Mouse (Mus musculus): ENCODE results near the gene Ptpre. TPM values are rescaled to one million over a fixed set of nuclear protein-coding genes. Genes with fewer than 3 reads are reported as not detected.

Ptpre gene
- polyA plus RNA-seq, 1 experiment from 2014 or later: 2.7 TPM

DNA sequence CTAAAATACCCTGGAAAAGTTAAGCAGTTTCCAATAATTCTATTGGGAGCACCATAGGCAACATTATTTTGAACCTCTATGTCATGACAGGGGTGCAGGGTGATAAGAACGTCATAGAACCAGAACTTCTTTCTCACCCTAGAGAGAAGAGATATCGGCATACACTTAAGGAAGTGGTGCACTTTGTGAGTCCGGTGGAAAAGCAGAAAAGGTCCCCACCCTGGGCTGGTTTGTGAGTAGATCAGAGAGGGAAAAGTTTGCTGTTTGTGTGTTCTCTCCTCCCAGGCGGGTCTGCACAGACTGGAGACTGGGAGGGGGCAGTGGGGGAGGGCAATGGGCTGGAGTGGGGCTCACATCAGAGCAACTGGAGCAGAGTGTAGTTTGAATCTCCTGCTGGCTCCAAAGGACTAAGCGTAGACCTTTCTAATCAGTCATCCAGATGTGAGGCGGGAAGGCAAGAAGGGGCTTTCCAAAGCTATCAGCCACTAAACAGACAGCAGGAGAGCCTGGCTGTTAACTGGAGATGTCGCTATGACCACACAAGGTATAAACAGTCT, 184.2 kb downstream of the Ptpre start:
- H3K9ac ChIP-seq (replicated peaks; ENCODE audit: low read depth, low read length): no peak overlapping the region
- H3K4me3 ChIP-seq (ENCODE audit: low read depth, low read length): no peak overlapping the region
- H3K4me2 ChIP-seq (replicated peaks; ENCODE audit: low read depth, low read length): no peak overlapping the region
- H3K27me3 ChIP-seq (ENCODE audit: control insufficient read depth, insufficient read depth, low read length): no peaks in the 10 kb centered on the region
- H3K4me1 ChIP-seq (ENCODE audit: control insufficient read depth, insufficient read depth, low read length): 0 out of 2 replicates have a peak, but pooled peaks cover 7% of the 10 kb centered on the region
- H3K9me3 ChIP-seq (ENCODE audit: control insufficient read depth, low read depth, low read length): no peaks in the 10 kb centered on the region
- no peaks in the 10 kb centered on the region for H3K36me3 ChIP-seq (ENCODE audit: control insufficient read depth, insufficient read depth, low read length)
- peak; percentile 83 for ATAC-seq (ENCODE audit: insufficient number of reproducible peaks, insufficient read depth, low FRiP score, low read depth)
- no peak overlapping the region for H3K27ac ChIP-seq (ENCODE audit: low read length)
- WGBS: 47% methylated on average over 7 of the region's 7 CpGs

DNA sequence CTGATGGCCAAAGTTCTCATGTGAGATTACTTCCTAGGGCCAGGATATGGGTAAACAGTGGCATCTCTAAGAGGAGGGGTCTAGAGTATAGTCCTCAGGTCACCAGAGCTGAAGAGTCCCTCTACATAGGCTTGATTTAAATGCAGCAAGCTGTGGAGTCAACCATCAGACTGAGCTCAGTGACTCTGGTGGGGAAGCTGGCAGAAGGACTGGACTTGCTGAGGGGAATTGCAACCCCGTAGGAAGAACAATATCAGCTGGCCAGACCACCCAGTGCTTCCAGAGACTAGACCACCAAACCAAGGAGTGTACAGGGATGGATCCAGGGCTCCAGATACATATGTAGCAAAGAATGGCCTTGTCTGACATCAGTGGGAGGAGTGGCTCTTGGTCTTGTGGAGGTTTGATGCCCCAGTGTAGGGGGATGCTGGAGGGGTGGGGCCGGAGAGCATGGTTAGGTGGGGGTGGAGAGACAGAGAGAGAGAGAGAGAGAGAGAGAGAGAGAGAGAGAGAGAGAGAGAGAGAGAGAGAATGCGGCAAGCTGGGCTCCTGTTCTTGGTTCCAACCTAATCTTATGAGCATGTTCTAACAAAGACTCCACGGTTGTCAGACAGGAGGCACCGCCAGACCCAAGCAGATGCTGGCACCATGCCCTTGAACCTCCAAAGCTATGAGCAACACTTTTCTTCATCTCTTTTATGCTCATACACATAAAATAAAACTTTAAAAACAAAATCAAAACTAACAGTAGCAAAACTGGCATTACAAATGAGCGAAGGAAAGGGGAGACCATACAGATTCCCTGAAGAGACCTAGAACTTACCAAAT, 184.9 kb downstream of the Ptpre start:
- H3K27me3 ChIP-seq (ENCODE audit: control insufficient read depth, insufficient read depth, low read length): no peaks in the 10 kb centered on the region
- WGBS: 85% methylated on average over 6 of the region's 6 CpGs
- ATAC-seq (ENCODE audit: insufficient number of reproducible peaks, insufficient read depth, low FRiP score, low read depth): no peak

DNA sequence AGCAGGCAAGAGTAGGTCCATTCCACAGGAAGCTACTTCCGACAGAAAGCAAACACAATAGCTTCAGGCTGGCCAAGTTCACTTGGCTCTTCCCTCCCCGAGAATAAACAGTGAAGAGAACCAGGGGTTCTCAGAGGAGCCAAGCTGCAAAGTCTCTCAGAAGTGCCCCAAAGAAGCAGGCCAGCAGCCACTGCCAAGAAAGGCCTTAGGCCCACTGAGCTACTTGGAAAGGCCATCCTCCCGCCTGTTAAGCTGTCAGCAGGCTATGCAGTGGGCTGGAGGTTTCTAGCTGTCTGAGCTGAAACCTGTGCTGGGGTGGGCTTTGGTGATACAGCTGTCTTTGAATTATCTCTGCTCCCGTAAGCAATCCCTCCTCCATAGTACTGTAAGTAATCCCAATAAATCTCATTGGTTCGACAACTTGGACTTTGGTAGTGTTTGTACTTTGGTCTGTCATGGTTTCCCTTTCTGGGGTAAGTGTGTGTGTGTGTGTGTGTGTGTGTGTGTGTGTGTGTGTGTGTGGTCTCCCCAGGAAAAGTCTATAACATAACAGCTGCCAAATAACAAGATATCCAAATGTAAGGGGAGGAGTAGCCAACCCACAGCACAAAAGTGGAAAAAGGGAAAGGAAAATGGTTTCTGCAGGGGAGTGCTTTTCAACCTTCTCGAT, 186.5 kb downstream of the Ptpre start:
- Histone ChIP-seq H3K9me3 (ENCODE audit: control insufficient read depth, low read depth, low read length) (no peaks in the 10 kb centered on the region), H3K27ac (ENCODE audit: low read length) (peak overlapping the region; percentile 52; the same call in 1 of the 2 replicates)

More for the DNA sequence above, 184.9 kb downstream of the Ptpre start:
- Histone ChIP-seq H3K4me1 (ENCODE audit: control insufficient read depth, insufficient read depth, low read length) (0 out of 2 replicates have a peak, but pooled peaks cover 7% of the 10 kb centered on the region), H3K36me3 (ENCODE audit: control insufficient read depth, insufficient read depth, low read length) (no peaks in the 10 kb centered on the region), H3K4me3 (ENCODE audit: low read depth, low read length) (no peak overlapping the region), H3K27ac (ENCODE audit: low read length) (no peak overlapping the region), H3K9ac (replicated peaks; ENCODE audit: low read depth, low read length) (no peak overlapping the region), H3K4me2 (replicated peaks; ENCODE audit: low read depth, low read length) (no peak overlapping the region), H3K9me3 (ENCODE audit: control insufficient read depth, low read depth, low read length) (no peaks in the 10 kb centered on the region)

DNA sequence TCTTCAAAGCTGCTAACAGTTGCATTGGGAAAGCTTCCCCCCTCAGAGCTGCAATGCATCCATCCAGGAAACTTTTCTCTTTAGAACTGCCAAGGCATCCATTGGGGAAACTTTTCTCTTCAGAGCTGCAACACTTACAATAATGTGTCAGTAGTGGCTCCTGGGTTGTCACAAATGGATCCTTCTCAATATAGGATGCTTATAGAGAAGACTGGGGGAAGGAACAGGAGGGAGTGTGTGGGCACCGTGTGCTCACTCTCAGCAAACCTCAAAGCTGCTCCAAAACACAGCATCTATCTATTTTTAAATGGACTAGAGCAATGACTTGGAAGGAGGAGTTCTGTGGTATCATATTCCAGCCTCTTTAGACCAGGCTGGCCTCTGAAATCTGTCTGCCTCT, 189.4 kb downstream of the Ptpre start:
- 80% methylated on average over 1 of the region's 1 CpGs for WGBS

More for the DNA sequence above, 186.5 kb downstream of the Ptpre start:
- H3K9ac ChIP-seq (replicated peaks; ENCODE audit: low read depth, low read length): no peak overlapping the region
- H3K36me3 ChIP-seq (ENCODE audit: control insufficient read depth, insufficient read depth, low read length): no peaks in the 10 kb centered on the region
- H3K4me3 ChIP-seq (ENCODE audit: low read depth, low read length): no peak overlapping the region
- H3K4me1 ChIP-seq (ENCODE audit: control insufficient read depth, insufficient read depth, low read length): 0 out of 2 replicates have a peak, but pooled peaks cover 7% of the 10 kb centered on the region
- H3K4me2 ChIP-seq (replicated peaks; ENCODE audit: low read depth, low read length): no peak overlapping the region
- WGBS: 31% methylated on average over 6 of the region's 6 CpGs
- ATAC-seq (ENCODE audit: insufficient number of reproducible peaks, insufficient read depth, low FRiP score, low read depth): peak; percentile 49; the same call in 1 of the 2 replicates
- H3K27me3 ChIP-seq (ENCODE audit: control insufficient read depth, insufficient read depth, low read length): no peaks in the 10 kb centered on the region

DNA sequence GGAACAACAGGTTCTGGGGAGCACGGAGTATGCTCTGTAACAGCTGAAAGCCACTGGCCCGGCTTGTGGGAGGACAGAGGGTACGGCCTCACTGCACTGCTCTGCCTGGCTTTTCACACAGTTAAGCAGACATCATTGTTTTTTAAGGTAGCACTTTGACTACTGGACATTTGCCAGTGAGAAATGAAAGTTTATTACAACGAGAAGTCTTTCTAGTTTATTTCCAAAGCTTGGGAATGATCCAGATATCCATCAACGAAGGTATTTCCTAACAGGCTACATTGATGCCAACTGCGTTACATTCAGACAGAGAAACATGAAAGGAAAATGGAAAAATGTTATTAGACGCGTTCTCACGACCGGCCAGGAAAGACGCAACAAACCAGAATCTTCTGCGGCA, 190.8 kb downstream of the Ptpre start:
- Histone ChIP-seq H3K4me2 (replicated peaks; ENCODE audit: low read depth, low read length) (no peak overlapping the region), H3K36me3 (ENCODE audit: control insufficient read depth, insufficient read depth, low read length) (no peaks in the 10 kb centered on the region), H3K27me3 (ENCODE audit: control insufficient read depth, insufficient read depth, low read length) (no peaks in the 10 kb centered on the region), H3K9me3 (ENCODE audit: control insufficient read depth, low read depth, low read length) (no peaks in the 10 kb centered on the region), H3K27ac (ENCODE audit: low read length) (no peak overlapping the region), H3K4me3 (ENCODE audit: low read depth, low read length) (no peak overlapping the region), H3K9ac (replicated peaks; ENCODE audit: low read depth, low read length) (no peak overlapping the region), H3K4me1 (ENCODE audit: control insufficient read depth, insufficient read depth, low read length) (0 out of 2 replicates have a peak, but pooled peaks cover 7% of the 10 kb centered on the region)
- no peak for ATAC-seq (ENCODE audit: insufficient number of reproducible peaks, insufficient read depth, low FRiP score, low read depth)
- WGBS: 83% methylated on average over 12 of the region's 12 CpGs

More for the DNA sequence above, 189.4 kb downstream of the Ptpre start:
- no peak overlapping the region for H3K27ac ChIP-seq (ENCODE audit: low read length)
- H3K4me2 ChIP-seq (replicated peaks; ENCODE audit: low read depth, low read length): no peak overlapping the region
- no peaks in the 10 kb centered on the region for H3K9me3 ChIP-seq (ENCODE audit: control insufficient read depth, low read depth, low read length)
- 0 out of 2 replicates have a peak, but pooled peaks cover 7% of the 10 kb centered on the region for H3K4me1 ChIP-seq (ENCODE audit: control insufficient read depth, insufficient read depth, low read length)
- no peak overlapping the region for H3K9ac ChIP-seq (replicated peaks; ENCODE audit: low read depth, low read length)
- no peaks in the 10 kb centered on the region for H3K36me3 ChIP-seq (ENCODE audit: control insufficient read depth, insufficient read depth, low read length)
- H3K4me3 ChIP-seq (ENCODE audit: low read depth, low read length): no peak overlapping the region
- no peaks in the 10 kb centered on the region for H3K27me3 ChIP-seq (ENCODE audit: control insufficient read depth, insufficient read depth, low read length)
- no peak for ATAC-seq (ENCODE audit: insufficient number of reproducible peaks, insufficient read depth, low FRiP score, low read depth)

DNA sequence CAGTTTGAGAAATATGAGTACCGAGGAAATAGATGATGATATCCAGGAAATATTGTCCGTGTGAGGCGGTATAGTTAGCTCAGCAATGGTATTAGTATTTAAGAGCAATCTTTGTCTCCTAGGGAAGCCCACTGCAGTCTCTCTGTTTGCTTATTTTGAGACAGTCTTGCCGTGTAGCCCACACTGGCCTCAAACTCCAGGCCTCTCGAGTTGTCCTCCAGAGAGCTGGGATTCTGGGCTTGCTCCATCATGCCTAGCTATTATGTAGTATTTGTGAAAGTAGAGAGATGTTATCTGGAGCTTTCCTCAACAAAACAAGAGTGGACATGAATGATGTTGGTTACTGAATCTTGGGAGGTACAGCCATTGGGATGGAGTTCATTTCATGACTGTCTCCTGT, 197.1 kb downstream of the Ptpre start:
- H3K9ac ChIP-seq (replicated peaks; ENCODE audit: low read depth, low read length): no peak overlapping the region
- no peak overlapping the region for H3K4me3 ChIP-seq (ENCODE audit: low read depth, low read length)
- H3K4me2 ChIP-seq (replicated peaks; ENCODE audit: low read depth, low read length): no peak overlapping the region
- peak overlapping the region; percentile 64; the same call in 1 of the 2 replicates for H3K27ac ChIP-seq (ENCODE audit: low read length)
- H3K9me3 ChIP-seq (ENCODE audit: control insufficient read depth, low read depth, low read length): no peaks in the 10 kb centered on the region
- no peaks in the 10 kb centered on the region for H3K36me3 ChIP-seq (ENCODE audit: control insufficient read depth, insufficient read depth, low read length)
- ATAC-seq (ENCODE audit: insufficient number of reproducible peaks, insufficient read depth, low FRiP score, low read depth): no peak
- no peaks in the 10 kb centered on the region for H3K4me1 ChIP-seq (ENCODE audit: control insufficient read depth, insufficient read depth, low read length)
- 84% methylated on average over 5 of the region's 5 CpGs for WGBS
- no peaks in the 10 kb centered on the region for H3K27me3 ChIP-seq (ENCODE audit: control insufficient read depth, insufficient read depth, low read length)

DNA sequence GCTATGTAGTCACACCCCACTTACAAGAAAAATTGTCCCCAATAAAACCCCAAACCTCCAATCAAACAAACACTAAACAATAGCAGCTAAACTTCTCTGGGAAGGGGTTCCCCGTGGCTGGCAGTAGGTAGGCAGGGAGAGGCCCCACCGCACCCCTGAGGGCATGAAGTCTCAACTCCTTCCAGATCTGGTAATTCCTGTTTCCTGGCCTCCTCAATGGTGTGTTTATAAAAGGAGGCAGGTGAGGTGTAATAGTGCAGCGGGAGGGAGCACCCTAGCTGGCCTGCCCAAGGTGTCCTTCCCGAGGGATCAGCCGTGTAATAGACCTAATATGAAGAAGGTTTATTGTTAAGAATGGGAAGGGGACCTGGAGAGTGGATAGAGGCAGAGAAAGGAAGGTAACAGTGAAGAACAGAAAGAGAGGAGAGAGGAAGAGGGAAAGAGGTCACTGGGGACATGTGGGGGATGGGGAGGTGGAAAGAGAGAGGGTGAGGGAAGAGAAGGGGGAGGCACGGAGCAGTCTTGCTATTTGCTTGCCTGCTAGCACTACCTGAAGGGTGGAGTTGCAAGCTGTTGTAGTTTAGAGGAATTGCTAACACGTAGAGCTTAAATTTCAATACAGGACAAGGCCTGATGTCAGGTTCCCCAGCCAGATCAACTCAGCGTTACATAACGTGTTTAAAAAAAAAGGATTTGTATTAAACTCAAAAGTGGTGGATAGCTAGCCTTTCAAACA, 197.8 kb downstream of the Ptpre start:
- Histone ChIP-seq H3K9ac (replicated peaks; ENCODE audit: low read depth, low read length) (no peak overlapping the region), H3K36me3 (ENCODE audit: control insufficient read depth, insufficient read depth, low read length) (no peaks in the 10 kb centered on the region), H3K27me3 (ENCODE audit: control insufficient read depth, insufficient read depth, low read length) (no peaks in the 10 kb centered on the region), H3K4me3 (ENCODE audit: low read depth, low read length) (no peak overlapping the region), H3K9me3 (ENCODE audit: control insufficient read depth, low read depth, low read length) (no peaks in the 10 kb centered on the region), H3K4me1 (ENCODE audit: control insufficient read depth, insufficient read depth, low read length) (no peaks in the 10 kb centered on the region), H3K4me2 (replicated peaks; ENCODE audit: low read depth, low read length) (peak overlapping the region; percentile 31), H3K27ac (ENCODE audit: low read length) (peak overlapping the region; percentile 64)
- WGBS: 58% methylated on average over 9 of the region's 9 CpGs
- ATAC-seq (ENCODE audit: insufficient number of reproducible peaks, insufficient read depth, low FRiP score, low read depth): peak; percentile 55
